Mouse (Mus musculus) CH12.LX (cell line): ENCODE measurements around the gene Pgf. TPM values are rescaled to one million over a fixed set of nuclear protein-coding genes. Genes with fewer than 3 reads are reported as not detected.
A peak's percentile ranks its signal among the peaks of the same experiment; 100 is the strongest.
"Not testable (repeated sequence)": the region's sequence is repeated elsewhere in the genome, so short reads cannot be mapped to it uniquely, and the experiment has no call there.

Experiments used
- DNase-seq: peaks from one replicate; pipeline ENCODE4 v3.0.0-alpha.2; 2013; ENCODE audit errors: extremely low read depth
- H3K27ac ChIP-seq: 2 replicates; pipeline ENCODE4 v1.5.1; 2012; ENCODE audit warnings: low read depth, mild to moderate bottlenecking, control low read depth, moderate library complexity; ENCODE audit not compliant: insufficient read depth
- H3K27me3 ChIP-seq: replicated peaks from 2 replicates; pipeline ENCODE3; 2012; ENCODE audit warnings: inconsistent platforms
- H3K36me3 ChIP-seq, 2 experiments: replicated peaks in 1 of 2; 2 replicates each; pipeline versions ENCODE3 to v1.6.1; 2012; ENCODE audit warnings: inconsistent platforms in 1 of 2, low read length in 1 of 2, mild to moderate bottlenecking in 1 of 2, mixed read lengths in 1 of 2, moderate library complexity in 1 of 2; ENCODE audit not compliant: control insufficient read depth in 1 of 2, insufficient read depth in 1 of 2
- H3K4me1 ChIP-seq, 2 experiments: 2 replicates each; pipeline ENCODE4 v1.6.1; 2012; ENCODE audit warnings: inconsistent platforms in 1 of 2, moderate library complexity in 1 of 2; ENCODE audit not compliant: insufficient read depth in 2 of 2, control insufficient read depth in 1 of 2
- H3K4me2 ChIP-seq: 2 replicates; pipeline ENCODE4 v1.6.1; 2012; ENCODE audit warnings: low read depth, mild to moderate bottlenecking, control low read depth; ENCODE audit not compliant: poor library complexity, insufficient read depth, severe bottlenecking
- H3K4me3 ChIP-seq, 3 experiments: fragments of 150-350 bp in 1 of 3; sonication (generic) in 1 of 3; replicated peaks in 1 of 3; 2 replicates each; pipeline versions ENCODE3 to v1.5.1; 2011 to 2012; ENCODE audit warnings: low read depth in 2 of 3, low read length in 2 of 3, mild to moderate bottlenecking in 2 of 3, moderate library complexity in 2 of 3, control low read depth in 1 of 3, improper control_type of control experiment in 1 of 3, inconsistent platforms in 1 of 3, mixed read lengths in 1 of 3; ENCODE audit not compliant: poor library complexity in 1 of 3
- H3K79me2 ChIP-seq: replicated peaks from 2 replicates; pipeline ENCODE4 v1.6.1; 2012; ENCODE audit warnings: mild to moderate bottlenecking, moderate library complexity; ENCODE audit not compliant: control insufficient read depth, poor library complexity, insufficient read depth, severe bottlenecking; ENCODE audit errors: extremely low read depth
- H3K9ac ChIP-seq: 2 replicates; pipeline ENCODE4 v1.6.1; 2012; ENCODE audit warnings: low read depth, mild to moderate bottlenecking, control low read depth, moderate library complexity; ENCODE audit not compliant: insufficient read depth
- H3K9me3 ChIP-seq: replicated peaks from 2 replicates; pipeline ENCODE3; 2012; ENCODE audit warnings: low read length, inconsistent platforms, mixed read lengths
- CHD1 ChIP-seq: IDR thresholded peaks from 2 replicates; pipeline ENCODE4 v1.6.1; 2012; ENCODE audit warnings: low read depth, low read length, improper control_type of control experiment, inconsistent platforms
- CTCF ChIP-seq, 2 experiments: IDR thresholded peaks in 1 of 2; conservative IDR thresholded peaks in 1 of 2; 2 replicates each; pipeline ENCODE4 v1.5.1; 2011 to 2012; ENCODE audit warnings: low read depth in 2 of 2, low read length in 2 of 2, improper control_type of control experiment in 1 of 2, inconsistent platforms in 1 of 2, mild to moderate bottlenecking in 1 of 2, moderate library complexity in 1 of 2
- E2F4 ChIP-seq: IDR thresholded peaks from 2 replicates; pipeline ENCODE4 v1.6.1; 2011; ENCODE audit warnings: low read depth, low read length, improper control_type of control experiment; ENCODE audit not compliant: insufficient replicate concordance
- ELF1 ChIP-seq: IDR thresholded peaks from 2 replicates; pipeline ENCODE4 v1.6.1; 2014; ENCODE audit warnings: low read depth, mild to moderate bottlenecking, inconsistent platforms, low read length, improper control_type of control experiment
- EP300 ChIP-seq: IDR thresholded peaks from 2 replicates; pipeline ENCODE4 v1.6.1; 2011; ENCODE audit warnings: low read length, improper control_type of control experiment
- IRF4 ChIP-seq: IDR thresholded peaks from 2 replicates; pipeline ENCODE4 v1.6.1; 2014; ENCODE audit warnings: low read depth, mild to moderate bottlenecking, inconsistent platforms, low read length, improper control_type of control experiment
- JUN ChIP-seq: IDR thresholded peaks from 2 replicates; pipeline ENCODE4 v1.6.1; 2011; ENCODE audit warnings: low read depth, mild to moderate bottlenecking, low read length, improper control_type of control experiment, moderate library complexity; ENCODE audit not compliant: insufficient read depth
- MEF2A ChIP-seq: IDR thresholded peaks from 2 replicates; pipeline ENCODE4 v1.6.1; 2014; ENCODE audit warnings: low read depth, mild to moderate bottlenecking, inconsistent platforms, low read length, improper control_type of control experiment, borderline replicate concordance
- MXI1 ChIP-seq: IDR thresholded peaks from 2 replicates; pipeline ENCODE4 v1.6.1; 2011; ENCODE audit warnings: mild to moderate bottlenecking, low read depth, low read length, improper control_type of control experiment
- NRF1 ChIP-seq: IDR thresholded peaks from 2 replicates; pipeline ENCODE4 v1.6.1; 2014; ENCODE audit warnings: low read depth, mild to moderate bottlenecking, inconsistent platforms, low read length, improper control_type of control experiment, moderate library complexity
- PAX5 ChIP-seq: IDR thresholded peaks from 2 replicates; pipeline ENCODE4 v1.6.1; 2012; ENCODE audit warnings: low read length, inconsistent platforms, mixed read lengths
- RAD21 ChIP-seq: IDR thresholded peaks from 2 replicates; pipeline ENCODE4 v1.6.1; 2011; ENCODE audit warnings: low read depth, mild to moderate bottlenecking, low read length, improper control_type of control experiment, moderate library complexity
- RCOR1 ChIP-seq: conservative IDR thresholded peaks from 2 replicates; pipeline ENCODE4 v1.6.1; 2012; ENCODE audit warnings: low read depth, mild to moderate bottlenecking, inconsistent platforms, low read length, improper control_type of control experiment
- TCF12 ChIP-seq: IDR thresholded peaks from 2 replicates; pipeline ENCODE4 v1.6.1; 2014; ENCODE audit warnings: low read depth, mild to moderate bottlenecking, inconsistent platforms, low read length, improper control_type of control experiment
- UBTF ChIP-seq: IDR thresholded peaks from 2 replicates; pipeline ENCODE4 v1.6.1; 2012; ENCODE audit warnings: low read depth, mild to moderate bottlenecking, inconsistent platforms, low read length, improper control_type of control experiment, moderate library complexity
- USF2 ChIP-seq: conservative IDR thresholded peaks from 2 replicates; pipeline ENCODE4 v1.6.1; 2011; ENCODE audit warnings: low read depth, low read length, improper control_type of control experiment
- ZMIZ1 ChIP-seq: IDR thresholded peaks from 2 replicates; pipeline ENCODE4 v1.6.1; 2012; ENCODE audit warnings: low read depth, mild to moderate bottlenecking, inconsistent platforms, low read length, improper control_type of control experiment
- dilution Hi-C: fragments of 300-500 bp; cut with MboI; formaldehyde crosslinking; loops from 2 replicates; pipeline ENCODE4 v1.14.3; 2020; ENCODE audit warnings: low sequenced_read_pairs; ENCODE audit not compliant: extremely low pct_unique_long_range_greater_than_20kb, extremely low pct_ligation_motif_present
- in situ Hi-C: fragments of 300-500 bp; cut with MboI; formaldehyde crosslinking; loops from 3 replicates; pipeline ENCODE4 v1.14.3; 2019; ENCODE audit warnings: low sequenced_read_pairs, low pct_ligation_motif_present, low pct_unique_long_range_greater_than_20kb, mixed read lengths
- polyA plus RNA-seq: library from polyadenylated mRNA; unstranded; fragments of >175 nt; gene quantifications from 2 replicates; pipeline ENCODE4 v1.2.1, GENCODE M21; 2012; ENCODE audit warnings: low read depth; ENCODE audit not compliant: insufficient read length
- total RNA-seq, 2 experiments: library from RNA; depleted of rRNA; stranded (reverse); fragments of 300-350 nt in 1 of 2; fragments of >200 nt in 1 of 2; gene quantifications; 2 replicates each; pipeline ENCODE4 v1.2.3; 2012 to 2014

The Pgf gene
- total and polyA plus RNA-seq, 3 experiments, result 0.34 to 0.73 (median 0.64) TPM

DNA sequence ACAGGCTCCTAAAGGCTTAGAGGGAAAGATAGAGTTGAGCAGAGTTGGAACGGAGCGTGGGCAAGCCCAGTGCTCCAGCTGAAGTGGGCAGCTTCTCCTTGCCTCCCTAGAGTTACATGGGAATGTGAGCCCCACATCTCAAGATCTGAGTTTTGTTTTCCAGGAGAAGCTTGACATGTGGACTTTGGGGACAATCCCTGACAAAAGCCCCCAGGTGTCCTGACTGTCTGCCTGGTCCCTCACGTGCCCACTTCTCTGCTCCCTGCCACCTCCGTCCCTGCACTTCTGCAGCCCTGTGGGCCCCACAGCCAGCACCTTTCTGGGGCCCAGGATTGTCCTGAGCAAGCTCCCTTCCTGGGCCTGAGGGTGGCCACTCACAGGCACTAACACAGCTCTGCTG is 32.8 kb downstream of the Pgf start:
- no peak for DNase-seq
- Histone ChIP-seq H3K36me3 (no peaks in the 10 kb centered on the region), H3K4me2 (no peak overlapping the region), H3K9ac (no peak overlapping the region), H3K9me3 (no peaks in the 10 kb centered on the region), H3K27me3 (peaks cover 4% of the 10 kb centered on the region), H3K79me2 (no peaks in the 10 kb centered on the region), H3K4me3 (no peak overlapping the region), H3K4me1 (peaks cover 5 to 33% of the 10 kb centered on the region in 2 experiments), H3K27ac (no peak overlapping the region)
- in situ Hi-C loops (no loop called here), dilution Hi-C loops (no loop called here)
- TF ChIP-seq USF2 (no peak), MXI1 (no peak), RAD21 (no peak), TCF12 (no peak), CHD1 (no peak), ELF1 (no peak), PAX5 (no peak), RCOR1 (no peak), NRF1 (no peak), JUN (no peak), CTCF (conservative IDR thresholded peaks at IDR 0.05 in 1 of 2, IDR thresholded peaks at IDR 0.05 in 1 of 2; ENCODE audit: low read depth in 2 of 2, low read length in 2 of 2) (no peak), IRF4 (no peak), UBTF (no peak), E2F4 (no peak), ZMIZ1 (no peak), MEF2A (no peak), EP300 (no peak)

DNA sequence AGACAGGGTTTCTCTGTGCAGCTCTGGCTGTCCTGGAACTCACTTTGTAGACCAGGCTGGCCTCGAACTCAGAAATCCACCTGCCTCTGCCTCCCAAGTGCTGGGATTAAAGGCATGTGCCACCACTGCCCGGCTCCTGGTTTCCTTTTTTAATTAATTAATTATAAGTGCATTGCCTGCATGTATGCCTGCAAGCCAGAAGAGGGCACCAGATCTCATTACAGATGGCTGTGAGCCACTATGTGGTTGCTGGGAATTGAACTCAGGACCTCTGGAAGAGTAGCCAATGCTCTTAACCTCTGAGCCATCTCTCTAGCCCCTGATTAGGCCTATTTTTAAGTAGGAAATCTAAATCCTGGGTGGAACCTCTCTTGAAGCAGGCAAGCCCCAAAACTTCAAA is 33.3 kb downstream of the Pgf start:
- dilution Hi-C loops, DNase-seq, H3K9me3 ChIP-seq, in situ Hi-C loops, H3K4me2 ChIP-seq, H3K27me3 ChIP-seq, H3K4me3 ChIP-seq, H3K9ac ChIP-seq, H3K36me3 ChIP-seq, H3K27ac ChIP-seq, H3K79me2 ChIP-seq: not testable (repeated sequence)
- peaks cover 5 to 33% of the 10 kb centered on the region in 2 experiments for H3K4me1 ChIP-seq
- peak in 1 of 2 experiments; percentile 15; a peak in 1 of 4 replicates for TF ChIP-seq CTCF (conservative IDR thresholded peaks at IDR 0.05 in 1 of 2, IDR thresholded peaks at IDR 0.05 in 1 of 2; ENCODE audit: low read depth in 2 of 2, low read length in 2 of 2)
